Mouse (Mus musculus): ENCODE measurements at regions not wholly inside any gene's neighbourhood (a gene's known extent, or its start where the extent isn't known, plus 50 kb on each side); places are given as distances from the start of the nearest gene placed in this dataset.

- no peak for ATAC-seq (ENCODE audit: insufficient number of reproducible peaks, insufficient read depth, low FRiP score, low read depth)
- no peaks in the 10 kb centered on the region for H3K36me3 ChIP-seq (ENCODE audit: control insufficient read depth, insufficient read depth, low read length)
- 59% methylated on average over 9 of the region's 9 CpGs for WGBS
- H3K4me2 ChIP-seq (ENCODE audit: low read length), result no peak overlapping the region
- H3K9ac ChIP-seq (ENCODE audit: low read length), result no peak overlapping the region
- H3K4me1 ChIP-seq (ENCODE audit: control insufficient read depth in 2 of 2, insufficient read depth in 2 of 2, low read length in 2 of 2), result peaks cover 0 to 2% of the 10 kb centered on the region in 2 experiments; a peak in 1 of 4 replicates
- no peak overlapping the region for H3K27ac ChIP-seq (replicated peaks in 1 of 2; ENCODE audit: control insufficient read depth in 1 of 2, insufficient read depth in 1 of 2, low read depth in 2 of 2, low read length in 2 of 2)
- no peaks in the 10 kb centered on the region for H3K27me3 ChIP-seq (ENCODE audit: control insufficient read depth, insufficient read depth, low read length)
- no peak overlapping the region for H3K4me3 ChIP-seq (ENCODE audit: control insufficient read depth in 1 of 2, insufficient read depth in 1 of 2, low read depth in 1 of 2, low read length in 2 of 2)
- H3K9me3 ChIP-seq (ENCODE audit: control insufficient read depth, low read length), result no peaks in the 10 kb centered on the region
Observed at GRCm38 (mm10) chr12:106840150-106840651, 648.2 kb upstream of the 3110018I06Rik start.

GRCm38 (mm10) chr12:106841996-106842395 lies 646.4 kb upstream of the 3110018I06Rik start:
- Histone ChIP-seq H3K4me1 (ENCODE audit: control insufficient read depth in 2 of 2, insufficient read depth in 2 of 2, low read length in 2 of 2) (peaks cover 0 to 2% of the 10 kb centered on the region in 2 experiments; a peak in 1 of 4 replicates), H3K9me3 (ENCODE audit: control insufficient read depth, low read length) (no peaks in the 10 kb centered on the region), H3K27ac (replicated peaks in 1 of 2; ENCODE audit: control insufficient read depth in 1 of 2, insufficient read depth in 1 of 2, low read depth in 2 of 2, low read length in 2 of 2) (no peak overlapping the region), H3K9ac (ENCODE audit: low read length) (no peak overlapping the region), H3K4me2 (ENCODE audit: low read length) (no peak overlapping the region), H3K27me3 (ENCODE audit: control insufficient read depth, insufficient read depth, low read length) (no peaks in the 10 kb centered on the region), H3K36me3 (ENCODE audit: control insufficient read depth, insufficient read depth, low read length) (no peaks in the 10 kb centered on the region), H3K4me3 (ENCODE audit: control insufficient read depth in 1 of 2, insufficient read depth in 1 of 2, low read depth in 1 of 2, low read length in 2 of 2) (no peak overlapping the region)
- no peak for ATAC-seq (ENCODE audit: insufficient number of reproducible peaks, insufficient read depth, low FRiP score, low read depth)
- WGBS, result 70% methylated on average over 8 of the region's 8 CpGs

- Histone ChIP-seq H3K4me2 (ENCODE audit: low read length) (no peak overlapping the region), H3K36me3 (ENCODE audit: control insufficient read depth, insufficient read depth, low read length) (no peaks in the 10 kb centered on the region), H3K9me3 (ENCODE audit: control insufficient read depth, low read length) (no peaks in the 10 kb centered on the region), H3K4me3 (ENCODE audit: control insufficient read depth in 1 of 2, insufficient read depth in 1 of 2, low read depth in 1 of 2, low read length in 2 of 2) (no peak overlapping the region), H3K27ac (replicated peaks in 1 of 2; ENCODE audit: control insufficient read depth in 1 of 2, insufficient read depth in 1 of 2, low read depth in 2 of 2, low read length in 2 of 2) (no peak overlapping the region), H3K9ac (ENCODE audit: low read length) (no peak overlapping the region), H3K27me3 (ENCODE audit: control insufficient read depth, insufficient read depth, low read length) (no peaks in the 10 kb centered on the region), H3K4me1 (ENCODE audit: control insufficient read depth in 2 of 2, insufficient read depth in 2 of 2, low read length in 2 of 2) (peaks cover 0 to 2% of the 10 kb centered on the region in 2 experiments; a peak in 1 of 4 replicates)
- no peak for ATAC-seq (ENCODE audit: insufficient number of reproducible peaks, insufficient read depth, low FRiP score, low read depth)
- 58% methylated on average over 8 of the region's 8 CpGs for WGBS
Observed at GRCm38 (mm10) chr12:106842396-106842795, 646.0 kb upstream of the 3110018I06Rik start.

- Histone ChIP-seq H3K27ac (replicated peaks in 1 of 2; ENCODE audit: control insufficient read depth in 1 of 2, insufficient read depth in 1 of 2, low read depth in 2 of 2, low read length in 2 of 2) (no peak overlapping the region), H3K36me3 (ENCODE audit: control insufficient read depth, insufficient read depth, low read length) (no peaks in the 10 kb centered on the region), H3K4me1 (ENCODE audit: control insufficient read depth in 2 of 2, insufficient read depth in 2 of 2, low read length in 2 of 2) (no peaks in the 10 kb centered on the region), H3K4me3 (ENCODE audit: control insufficient read depth in 1 of 2, insufficient read depth in 1 of 2, low read depth in 1 of 2, low read length in 2 of 2) (no peak overlapping the region), H3K9me3 (ENCODE audit: control insufficient read depth, low read length) (no peaks in the 10 kb centered on the region), H3K27me3 (ENCODE audit: control insufficient read depth, insufficient read depth, low read length) (no peaks in the 10 kb centered on the region), H3K9ac (ENCODE audit: low read length) (no peak overlapping the region), H3K4me2 (ENCODE audit: low read length) (no peak overlapping the region)
- 73% methylated on average over 4 of the region's 4 CpGs for WGBS
- ATAC-seq (ENCODE audit: insufficient number of reproducible peaks, insufficient read depth, low FRiP score, low read depth), result no peak
Observed at GRCm38 (mm10) chr12:106851666-106852065, 636.8 kb upstream of the 3110018I06Rik start.

GRCm38 (mm10) chr12:106852736-106853135 lies 635.7 kb upstream of the 3110018I06Rik start:
- Histone ChIP-seq H3K36me3 (ENCODE audit: control insufficient read depth, insufficient read depth, low read length) (no peaks in the 10 kb centered on the region), H3K27ac (replicated peaks in 1 of 2; ENCODE audit: control insufficient read depth in 1 of 2, insufficient read depth in 1 of 2, low read depth in 2 of 2, low read length in 2 of 2) (no peak overlapping the region), H3K9me3 (ENCODE audit: control insufficient read depth, low read length) (no peaks in the 10 kb centered on the region), H3K27me3 (ENCODE audit: control insufficient read depth, insufficient read depth, low read length) (no peaks in the 10 kb centered on the region), H3K4me2 (ENCODE audit: low read length) (no peak overlapping the region), H3K4me1 (ENCODE audit: control insufficient read depth in 2 of 2, insufficient read depth in 2 of 2, low read length in 2 of 2) (no peaks in the 10 kb centered on the region), H3K9ac (ENCODE audit: low read length) (no peak overlapping the region), H3K4me3 (ENCODE audit: control insufficient read depth in 1 of 2, insufficient read depth in 1 of 2, low read depth in 1 of 2, low read length in 2 of 2) (no peak overlapping the region)
- no peak for ATAC-seq (ENCODE audit: insufficient number of reproducible peaks, insufficient read depth, low FRiP score, low read depth)
- 53% methylated on average over 8 of the region's 8 CpGs for WGBS

- H3K4me3 ChIP-seq (ENCODE audit: control insufficient read depth in 1 of 2, insufficient read depth in 1 of 2, low read depth in 1 of 2, low read length in 2 of 2), result no peak overlapping the region
- ATAC-seq (ENCODE audit: insufficient number of reproducible peaks, insufficient read depth, low FRiP score, low read depth), result no peak
- H3K4me1 ChIP-seq (ENCODE audit: control insufficient read depth in 2 of 2, insufficient read depth in 2 of 2, low read length in 2 of 2), result no peaks in the 10 kb centered on the region
- H3K4me2 ChIP-seq (ENCODE audit: low read length), result no peak overlapping the region
- H3K9ac ChIP-seq (ENCODE audit: low read length), result no peak overlapping the region
- H3K9me3 ChIP-seq (ENCODE audit: control insufficient read depth, low read length), result no peaks in the 10 kb centered on the region
- WGBS, result 69% methylated on average over 11 of the region's 11 CpGs
- H3K36me3 ChIP-seq (ENCODE audit: control insufficient read depth, insufficient read depth, low read length), result no peaks in the 10 kb centered on the region
- no peaks in the 10 kb centered on the region for H3K27me3 ChIP-seq (ENCODE audit: control insufficient read depth, insufficient read depth, low read length)
- H3K27ac ChIP-seq (replicated peaks in 1 of 2; ENCODE audit: control insufficient read depth in 1 of 2, insufficient read depth in 1 of 2, low read depth in 2 of 2, low read length in 2 of 2), result no peak overlapping the region
Observed at GRCm38 (mm10) chr12:106853711-106854240, 634.7 kb upstream of the 3110018I06Rik start.

- no peaks in the 10 kb centered on the region for H3K4me1 ChIP-seq (ENCODE audit: control insufficient read depth in 2 of 2, insufficient read depth in 2 of 2, low read length in 2 of 2)
- H3K27ac ChIP-seq (replicated peaks in 1 of 2; ENCODE audit: control insufficient read depth in 1 of 2, insufficient read depth in 1 of 2, low read depth in 2 of 2, low read length in 2 of 2), result no peak overlapping the region
- no peak overlapping the region for H3K4me3 ChIP-seq (ENCODE audit: control insufficient read depth in 1 of 2, insufficient read depth in 1 of 2, low read depth in 1 of 2, low read length in 2 of 2)
- 31% methylated on average over 2 of the region's 2 CpGs for WGBS
- H3K27me3 ChIP-seq (ENCODE audit: control insufficient read depth, insufficient read depth, low read length), result no peaks in the 10 kb centered on the region
- H3K36me3 ChIP-seq (ENCODE audit: control insufficient read depth, insufficient read depth, low read length), result no peaks in the 10 kb centered on the region
- H3K9ac ChIP-seq (ENCODE audit: low read length), result no peak overlapping the region
- no peak for ATAC-seq (ENCODE audit: insufficient number of reproducible peaks, insufficient read depth, low FRiP score, low read depth)
- H3K9me3 ChIP-seq (ENCODE audit: control insufficient read depth, low read length), result no peaks in the 10 kb centered on the region
- no peak overlapping the region for H3K4me2 ChIP-seq (ENCODE audit: low read length)
Observed at GRCm38 (mm10) chr12:106855520-106855919, 632.9 kb upstream of the 3110018I06Rik start.

- no peak for ATAC-seq (ENCODE audit: insufficient number of reproducible peaks, insufficient read depth, low FRiP score, low read depth)
- no peaks in the 10 kb centered on the region for H3K9me3 ChIP-seq (ENCODE audit: control insufficient read depth, low read length)
- H3K27ac ChIP-seq (replicated peaks in 1 of 2; ENCODE audit: control insufficient read depth in 1 of 2, insufficient read depth in 1 of 2, low read depth in 2 of 2, low read length in 2 of 2), result no peak overlapping the region
- no peak overlapping the region for H3K9ac ChIP-seq (ENCODE audit: low read length)
- H3K4me2 ChIP-seq (ENCODE audit: low read length), result no peak overlapping the region
- H3K27me3 ChIP-seq (ENCODE audit: control insufficient read depth, insufficient read depth, low read length), result no peaks in the 10 kb centered on the region
- no peak overlapping the region for H3K4me3 ChIP-seq (ENCODE audit: control insufficient read depth in 1 of 2, insufficient read depth in 1 of 2, low read depth in 1 of 2, low read length in 2 of 2)
- H3K36me3 ChIP-seq (ENCODE audit: control insufficient read depth, insufficient read depth, low read length), result no peaks in the 10 kb centered on the region
- no peaks in the 10 kb centered on the region for H3K4me1 ChIP-seq (ENCODE audit: control insufficient read depth in 2 of 2, insufficient read depth in 2 of 2, low read length in 2 of 2)
- 84% methylated on average over 5 of the region's 5 CpGs for WGBS
Observed at GRCm38 (mm10) chr12:106861638-106862037, 626.8 kb upstream of the 3110018I06Rik start.
